Mouse (Mus musculus) spleen, adult 2 months (tissue): Measurements from ENCODE around the gene Amz2.

Experiments
- CTCF ChIP-seq: fragments of 200-500 bp; IDR thresholded peaks from 2 replicates; pipeline ENCODE4 v1.5.1; 2011; ENCODE audit warnings: mild to moderate bottlenecking, inconsistent platforms; ENCODE audit not compliant: insufficient read depth, insufficient read length, insufficient replicate concordance; ENCODE audit errors: extremely low read depth
- POLR2A ChIP-seq: fragments of 200-500 bp; IDR thresholded peaks from 2 replicates; pipeline ENCODE4 v1.6.1; 2011; ENCODE audit warnings: low read depth, low read length, inconsistent platforms

- TF ChIP-seq CTCF = no peak
- TF ChIP-seq POLR2A = no peak
Observed at GRCm38 (mm10) chr11:109477606-109478380, 52.0 kb downstream of the Amz2 start.
